Mouse (Mus musculus) layer of hippocampus, adult 8-10 months (tissue): Measurements from ENCODE around the gene Olfr91. TPM values are rescaled to one million over a fixed set of nuclear protein-coding genes. Genes with fewer than 3 reads are reported as not detected.
"Not testable (repeated sequence)": the region's sequence is repeated elsewhere in the genome, so short reads cannot be mapped to it uniquely, and the experiment has no call there.

Experiments used
- DNase-seq, 2 experiments: peaks; one replicate each; pipeline ENCODE4 v3.0.0; 2022; ENCODE audit warnings: low spot score in 2 of 2
- total RNA-seq, 4 experiments: library from RNA; stranded (reverse); gene quantifications; 2 replicates each; pipeline ENCODE4 v1.2.4; 2022

Gene Olfr91
- total RNA-seq = not detected

DNA sequence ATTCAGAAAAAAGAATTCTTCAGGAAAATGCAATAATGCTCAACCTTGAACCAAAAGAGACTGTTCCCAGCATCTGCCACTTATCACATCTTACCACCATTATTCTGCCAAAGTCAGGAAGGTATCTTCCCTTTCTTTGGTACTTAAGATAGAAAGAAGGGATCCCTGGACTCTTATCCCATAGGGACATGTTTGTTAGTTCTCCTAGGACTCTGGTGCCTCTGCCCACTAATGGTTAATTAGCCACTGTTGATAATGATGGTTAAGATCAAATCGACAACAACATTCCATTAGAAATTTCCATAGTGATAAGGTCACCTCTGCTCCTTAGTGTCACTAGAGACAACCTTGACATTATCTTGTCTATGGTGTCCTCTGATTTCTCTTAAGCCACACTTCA lies at the start of gene Olfr91:
Olfr91 (minus strand) TSS at position 101 of the 400 bp plus-strand sequence.
- no peak for DNase-seq

DNA sequence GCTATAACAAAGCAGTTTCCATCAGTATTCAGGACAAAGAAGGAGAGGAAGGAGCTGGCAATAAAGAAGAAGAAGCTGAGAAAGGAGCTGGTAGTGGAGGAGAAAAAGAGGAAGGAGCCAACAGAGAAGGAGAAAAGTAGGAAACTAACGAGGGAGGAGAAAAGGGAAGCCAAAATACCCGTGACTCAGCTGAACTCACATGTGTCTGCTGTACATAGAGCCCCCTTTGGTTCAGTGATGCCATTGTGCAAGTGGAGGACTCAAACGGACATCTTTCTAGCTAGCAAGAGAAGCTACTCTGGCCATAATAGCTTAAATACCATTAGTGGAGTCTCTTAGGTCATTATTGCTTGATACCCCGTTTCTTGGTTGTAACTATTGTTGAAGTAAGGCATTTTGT lies 33.3 kb upstream of the Olfr91 start:
- DNase-seq = not testable (repeated sequence)

DNA sequence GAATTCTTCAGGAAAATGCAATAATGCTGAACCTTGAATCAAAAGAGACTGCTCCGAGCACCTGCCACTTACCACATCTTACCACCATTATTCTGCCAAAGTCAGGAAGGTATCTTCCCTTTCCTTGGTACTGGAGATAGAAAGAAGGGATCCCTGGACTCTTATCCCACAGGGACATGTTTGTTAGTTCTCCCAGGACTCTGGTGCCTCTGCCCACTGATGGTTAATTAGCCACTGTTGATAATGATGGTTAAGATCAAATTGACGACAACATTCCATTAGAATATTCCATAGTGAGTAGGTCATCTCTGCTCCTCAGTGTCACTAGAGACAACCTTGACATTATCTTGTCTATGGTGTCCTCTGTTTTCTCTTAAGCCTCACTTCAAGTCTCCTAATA lies 21.9 kb upstream of the Olfr91 start, which contains the start of gene Olfr92:
Olfr92 (minus strand) TSS at position 101 of the 400 bp plus-strand sequence.
- no peak for DNase-seq

DNA sequence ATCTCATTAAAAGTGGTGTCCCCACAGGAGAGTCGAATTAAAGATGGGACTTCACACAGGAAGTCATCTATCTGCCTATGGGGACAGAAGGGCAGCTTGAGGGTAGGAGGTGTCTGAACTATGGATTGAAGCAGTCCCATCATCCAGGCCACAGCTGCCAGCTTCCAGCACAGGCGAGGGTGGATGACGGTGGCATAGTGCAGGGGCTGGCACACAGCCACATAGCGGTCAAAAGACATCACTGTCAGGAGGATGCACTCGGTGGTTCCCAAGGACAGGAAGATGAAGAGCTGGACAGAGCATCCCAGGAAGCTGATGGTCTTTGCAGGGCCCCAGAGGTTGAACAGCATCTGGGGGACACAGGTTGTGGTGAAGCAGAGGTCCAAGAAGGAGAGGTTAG lies 4.8 kb downstream of the Olfr91 start:
- no peak for DNase-seq

DNA sequence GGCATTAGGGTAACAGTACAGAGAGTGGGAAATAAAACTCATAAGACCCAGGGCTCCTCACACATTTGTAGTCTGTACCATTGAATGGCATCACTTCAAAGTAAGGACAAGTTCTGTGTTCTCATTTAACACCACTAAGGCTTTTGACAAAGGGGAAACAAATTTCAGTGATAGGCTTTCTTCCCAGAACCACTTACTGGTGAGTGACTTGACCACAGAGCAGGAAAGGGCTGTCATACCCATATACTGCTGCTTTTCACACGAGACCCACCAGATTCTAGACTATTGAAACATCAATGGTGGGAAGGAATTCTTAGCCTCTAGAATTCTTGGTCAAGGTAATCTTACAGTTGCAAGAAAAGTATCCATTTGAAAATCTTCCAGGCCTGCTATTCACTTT lies 5.9 kb downstream of the Olfr91 start:
- DNase-seq = no peak

DNA sequence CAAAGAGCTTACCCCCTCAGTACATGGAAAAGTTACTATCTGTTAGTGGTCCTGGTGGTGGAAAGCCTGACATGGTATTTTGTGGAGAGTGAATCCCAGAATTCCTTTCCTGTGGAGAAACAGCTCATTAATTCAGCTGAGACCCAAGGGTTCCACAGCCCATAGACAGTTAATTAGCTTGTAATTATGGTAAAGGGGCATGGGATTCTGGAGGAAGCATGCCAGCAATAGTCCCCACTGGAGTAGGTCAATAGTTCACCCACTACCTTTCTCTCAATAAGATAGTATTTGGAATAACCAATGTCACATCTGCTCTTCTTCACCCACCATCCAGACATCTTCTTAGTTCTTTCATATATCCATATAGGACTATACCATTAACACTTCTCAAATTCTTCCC lies 9.7 kb downstream of the Olfr91 start, which contains the start of gene Olfr90:
Olfr90 (minus strand) TSS at position 101 of the 400 bp plus-strand sequence.
- DNase-seq = no peak

DNA sequence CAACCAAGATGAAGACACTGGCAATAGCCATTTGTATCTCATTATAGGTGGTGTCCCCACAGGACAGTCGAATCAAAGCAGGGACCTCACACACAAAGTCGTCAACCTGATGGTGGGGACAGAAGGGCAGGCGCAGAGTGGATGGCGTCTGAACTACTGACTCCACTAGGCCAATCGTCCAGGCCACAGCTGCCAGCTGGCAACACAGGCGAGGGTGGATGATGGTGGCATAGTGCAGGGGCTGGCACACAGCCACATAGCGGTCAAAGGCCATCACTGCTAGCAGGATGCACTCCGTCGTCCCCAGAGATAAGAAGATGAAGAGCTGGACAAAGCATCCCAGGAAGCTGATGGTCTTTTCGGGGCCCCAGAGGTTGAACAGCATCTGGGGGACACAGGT lies 12.5 kb downstream of the Olfr91 start:
- peak in 1 of 2 experiments; percentile 5 for DNase-seq

DNA sequence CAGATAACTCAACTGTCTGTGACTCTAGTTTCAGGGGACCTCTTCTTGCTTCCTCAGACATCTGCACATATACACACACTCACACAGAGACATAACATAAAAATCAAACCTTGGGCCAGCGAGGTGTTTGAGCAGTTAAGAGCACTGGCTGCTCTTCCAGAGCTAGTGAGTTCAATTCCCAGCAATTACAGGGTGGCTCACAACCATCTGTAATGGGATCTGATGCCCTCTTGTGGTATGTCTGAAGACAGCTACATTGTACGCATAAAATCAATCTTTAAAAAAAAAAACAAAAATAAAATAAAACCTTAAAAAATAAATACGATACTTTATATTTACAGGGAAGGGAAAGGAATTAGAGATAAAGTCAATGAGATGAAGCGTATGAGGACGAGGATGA lies 13.4 kb downstream of the Olfr91 start:
- DNase-seq = no peak

DNA sequence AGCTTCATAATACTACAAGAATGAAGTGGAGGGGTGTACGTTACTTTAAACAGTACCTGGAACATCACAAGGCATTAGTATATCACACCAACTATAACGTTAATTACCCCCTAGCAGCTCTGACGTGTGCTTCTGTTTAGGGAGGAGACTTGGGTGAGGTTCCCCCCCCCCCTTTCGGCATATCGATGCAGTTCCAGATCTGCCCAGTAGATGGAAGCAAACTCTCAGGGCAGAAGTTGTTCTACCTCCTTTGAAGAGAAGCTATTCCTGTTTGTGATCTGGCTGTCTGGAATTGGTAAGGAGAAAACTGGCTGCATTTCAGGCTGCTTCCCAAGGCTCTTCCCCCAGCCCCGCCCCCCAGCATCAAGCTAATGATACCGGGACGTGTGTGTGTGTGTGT lies 14.8 kb downstream of the Olfr91 start:
- peak in 1 of 2 experiments; percentile 12 for DNase-seq

DNA sequence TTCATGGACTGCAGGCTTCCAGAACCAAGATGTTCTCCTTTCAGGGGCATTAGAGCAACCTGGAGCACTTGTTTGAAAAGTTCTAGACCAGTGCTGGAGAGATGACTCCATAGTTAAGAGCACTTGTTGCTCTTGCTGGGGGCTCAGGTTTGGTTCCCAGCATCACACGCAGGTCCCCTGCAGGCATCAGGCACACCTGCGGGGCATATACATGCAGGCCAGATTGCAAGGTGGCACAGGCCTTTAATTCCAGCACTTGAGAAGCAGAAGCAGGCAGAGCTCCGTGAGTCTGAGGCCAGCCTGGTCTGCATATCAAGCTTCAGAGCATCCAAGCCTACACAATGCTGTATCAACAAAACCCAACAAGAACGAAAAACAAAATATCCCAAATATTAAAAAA lies 16.4 kb downstream of the Olfr91 start:
- peak in 1 of 2 experiments; percentile 5 for DNase-seq

DNA sequence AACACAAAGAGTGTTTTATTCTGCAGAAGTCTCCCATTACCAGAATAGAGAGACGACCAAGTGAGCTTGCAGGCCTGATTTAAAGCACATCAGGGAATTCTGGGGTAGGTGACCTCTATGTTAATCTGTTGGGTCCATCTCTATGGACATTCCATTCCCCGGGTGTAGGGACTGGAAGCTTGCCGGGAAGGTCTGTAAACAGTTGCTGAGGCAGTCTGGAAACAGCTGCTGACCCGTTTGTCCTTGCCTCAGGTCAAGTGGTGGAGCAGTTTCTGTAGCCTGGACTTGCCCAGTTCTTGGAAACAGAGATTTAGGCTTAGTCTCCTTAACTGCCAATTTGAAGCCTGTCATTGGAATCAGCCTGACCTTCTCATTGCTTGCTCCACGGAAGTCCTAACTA lies 18.0 kb downstream of the Olfr91 start:
- peak in 1 of 2 experiments; percentile 8 for DNase-seq

DNA sequence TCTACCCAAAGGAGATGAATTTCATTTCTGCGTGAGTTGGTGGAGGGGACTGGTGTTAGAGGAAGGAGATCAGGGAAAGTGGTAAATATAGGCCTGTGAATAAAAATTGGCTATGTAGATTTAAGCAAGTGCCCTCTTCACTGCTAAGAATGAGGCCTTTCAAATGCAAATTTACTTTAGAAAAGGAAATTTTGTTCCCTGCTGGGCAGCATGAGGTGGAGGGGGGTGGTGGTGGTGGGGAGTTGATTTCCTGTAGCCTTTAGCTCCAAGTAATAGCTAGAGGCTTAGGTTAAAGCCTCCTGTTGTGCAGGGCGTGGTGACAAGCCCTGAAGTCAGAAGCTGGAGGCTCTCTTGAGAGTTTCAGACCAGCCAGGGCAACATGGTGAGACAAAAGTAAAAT lies 19.1 kb downstream of the Olfr91 start:
- peak in 1 of 2 experiments; percentile 7 for DNase-seq

DNA sequence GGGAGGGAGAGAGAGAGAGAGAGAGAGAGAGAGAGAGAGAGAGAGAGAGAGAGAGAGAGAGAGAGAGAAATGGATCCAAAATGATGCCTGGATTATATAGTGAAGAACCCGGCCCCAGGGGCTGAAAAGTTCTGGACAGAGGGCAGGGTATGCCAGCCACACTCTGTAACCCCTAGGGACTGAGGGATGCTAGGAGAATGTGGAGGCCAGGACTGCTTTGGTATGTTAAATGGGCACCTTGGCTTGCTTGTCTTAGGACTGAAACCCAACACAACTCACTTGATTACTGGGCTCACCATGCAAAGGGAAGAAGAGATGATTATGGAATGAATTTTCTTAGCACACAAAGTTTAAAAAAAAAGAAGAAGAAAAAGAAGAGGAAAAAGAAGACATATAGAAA lies 19.9 kb downstream of the Olfr91 start:
- DNase-seq = no peak

DNA sequence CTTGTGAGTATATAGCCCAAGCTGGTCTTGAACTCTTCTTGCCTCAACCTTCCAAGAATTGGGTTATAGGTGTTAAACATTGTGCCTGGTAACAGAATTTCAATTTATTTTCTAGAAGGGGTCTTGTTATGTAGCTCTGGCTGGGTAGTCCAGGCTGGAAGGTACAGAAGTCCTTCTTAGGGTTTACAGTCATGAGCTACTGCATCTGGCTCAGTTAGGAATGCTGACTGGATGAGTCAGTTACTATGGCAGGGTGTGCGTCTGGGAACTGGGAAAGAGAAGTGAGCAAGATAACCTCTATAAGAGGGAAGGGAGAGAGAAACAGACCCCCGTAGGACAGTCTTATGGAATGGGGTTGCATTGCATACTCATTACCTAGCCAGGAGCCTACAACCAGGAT lies 22.3 kb downstream of the Olfr91 start:
- no peak for DNase-seq

DNA sequence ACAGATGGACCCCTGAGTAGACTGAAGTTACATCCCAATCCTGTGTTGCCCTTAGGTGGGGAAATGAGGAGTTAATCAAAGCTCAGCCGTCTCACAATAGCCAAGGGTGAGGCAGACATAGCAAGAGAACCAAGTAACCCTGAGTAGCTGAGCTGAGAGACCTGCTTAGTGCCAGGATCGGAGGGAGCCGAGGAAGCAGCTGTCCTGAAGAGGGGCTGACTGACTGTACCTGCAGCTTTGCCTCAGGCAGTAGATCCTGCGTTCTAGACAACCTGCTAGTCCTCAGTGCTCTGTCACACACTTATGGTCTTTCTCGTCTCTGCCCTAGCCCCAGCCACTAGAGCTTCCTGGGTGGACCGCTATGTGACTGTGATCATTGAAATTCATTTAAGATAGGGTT lies 22.9 kb downstream of the Olfr91 start:
- peak in 1 of 2 experiments; percentile 4 for DNase-seq

DNA sequence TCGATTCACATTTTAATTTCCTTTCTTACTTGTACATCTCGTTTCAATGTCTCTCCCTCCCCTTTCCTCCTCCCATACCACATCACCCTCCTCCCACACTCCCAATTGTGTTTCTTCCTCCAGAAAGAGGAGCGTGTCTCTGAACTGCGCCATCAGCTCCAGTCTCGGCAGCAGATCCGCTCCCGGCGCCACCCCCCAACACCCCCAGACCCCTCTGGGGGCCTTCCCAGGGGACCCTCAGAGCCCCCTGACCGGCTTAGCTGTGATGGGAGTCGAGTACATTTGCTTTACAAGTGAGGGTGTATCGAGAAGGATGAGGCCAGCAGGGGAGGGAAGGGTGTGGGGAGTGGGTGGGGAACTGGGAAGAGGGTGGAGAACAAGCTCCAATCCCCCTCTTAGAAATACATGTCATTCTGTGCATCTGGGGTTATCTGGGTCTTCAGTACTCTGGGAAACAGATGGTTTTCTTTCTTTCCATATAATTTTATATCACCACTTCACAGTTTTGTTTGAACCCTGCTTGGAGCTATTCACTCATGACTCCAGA lies 25.3 kb downstream of the Olfr91 start:
- DNase-seq = peak in 1 of 2 experiments; percentile 17

DNA sequence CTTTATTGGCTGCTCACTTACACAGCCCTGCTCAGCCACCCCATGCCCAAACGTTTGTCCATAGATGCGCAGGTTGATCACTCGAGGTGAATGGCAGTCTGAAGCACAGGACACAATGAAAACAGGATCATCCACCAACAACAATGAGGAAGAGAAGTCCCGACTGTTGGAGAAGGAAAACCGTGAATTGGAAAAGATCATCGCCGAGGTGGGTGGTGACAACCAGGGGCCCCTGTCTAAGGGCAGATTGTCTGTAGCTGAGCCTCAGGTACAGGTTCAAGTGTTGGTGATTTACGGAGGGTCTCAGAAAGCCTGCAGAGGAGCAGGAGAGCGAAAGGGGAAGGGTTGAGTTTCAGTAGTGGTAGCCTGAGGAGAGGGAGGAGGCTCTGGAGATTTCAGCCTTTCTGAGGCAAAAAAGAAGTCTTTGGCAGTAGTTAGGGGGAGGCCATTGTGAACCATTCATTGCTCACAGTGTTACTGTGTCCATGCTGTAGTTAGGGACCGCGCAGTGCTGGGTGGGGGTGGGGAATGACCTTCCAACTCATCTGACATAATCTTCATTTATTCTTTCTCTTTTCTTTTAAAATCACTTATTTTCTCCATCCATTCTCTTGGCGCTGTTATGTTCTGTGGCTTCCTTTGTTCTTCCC lies 25.9 kb downstream of the Olfr91 start:
- peak in 1 of 2 experiments; percentile 4 for DNase-seq

DNA sequence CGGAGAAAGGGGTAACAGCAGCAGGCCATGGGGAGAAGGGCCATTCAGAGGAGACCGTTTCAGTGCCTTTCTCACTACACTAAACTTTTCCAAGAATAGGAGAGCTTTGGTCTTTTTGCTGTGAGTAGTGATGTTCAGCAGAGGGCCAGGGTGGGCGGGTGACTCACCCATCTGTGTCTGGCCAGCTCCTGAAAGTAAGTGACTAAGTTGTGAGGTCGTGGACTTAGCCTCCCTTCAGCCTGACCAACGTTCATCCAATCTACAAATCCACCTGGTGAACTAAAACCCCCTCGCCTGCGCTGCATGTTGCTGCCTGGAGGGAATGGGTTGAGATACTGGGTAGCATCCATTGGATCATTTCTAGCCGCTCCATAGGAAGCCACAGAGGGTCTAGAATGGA lies 28.0 kb downstream of the Olfr91 start:
- DNase-seq = no peak

DNA sequence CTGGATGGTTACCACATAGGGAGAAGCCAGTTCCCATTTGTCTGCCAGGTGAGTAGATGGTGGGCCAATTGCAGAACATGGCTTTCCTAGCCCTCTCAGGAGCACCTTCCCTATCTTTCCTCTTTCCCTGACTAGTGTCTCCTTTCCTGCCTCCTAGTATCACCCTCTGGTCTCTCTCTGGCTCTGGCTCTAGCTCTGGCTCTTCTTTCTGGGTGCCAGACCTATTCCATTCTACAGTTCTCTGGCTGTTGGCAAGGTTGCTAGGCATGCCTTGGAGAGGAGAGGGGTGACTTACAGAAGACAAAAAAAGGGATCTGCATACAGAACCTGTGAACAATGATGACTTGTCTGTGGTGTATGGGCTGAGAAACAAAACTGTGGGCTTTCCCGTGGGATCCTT lies 30.2 kb downstream of the Olfr91 start:
- no peak for DNase-seq

DNA sequence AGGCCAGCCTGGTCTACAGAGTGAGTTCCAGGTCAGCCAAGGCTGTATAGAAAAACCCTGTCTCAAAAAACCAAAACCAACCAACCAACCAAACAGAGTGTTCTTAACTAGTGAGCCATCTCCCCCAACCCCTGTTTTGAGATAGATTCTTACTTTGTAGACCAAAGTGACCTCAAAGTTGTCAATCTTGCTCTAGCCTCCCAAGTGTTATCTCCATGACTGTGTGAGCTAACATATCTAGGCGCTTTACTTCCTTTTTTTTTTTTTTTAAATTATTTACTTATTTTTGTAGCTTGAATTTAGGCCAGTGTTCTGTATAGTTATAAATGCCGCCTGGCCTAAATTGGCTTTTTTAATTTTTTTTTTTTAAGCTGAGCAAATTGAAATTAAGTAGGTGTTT lies 32.1 kb downstream of the Olfr91 start:
- DNase-seq = no peak

DNA sequence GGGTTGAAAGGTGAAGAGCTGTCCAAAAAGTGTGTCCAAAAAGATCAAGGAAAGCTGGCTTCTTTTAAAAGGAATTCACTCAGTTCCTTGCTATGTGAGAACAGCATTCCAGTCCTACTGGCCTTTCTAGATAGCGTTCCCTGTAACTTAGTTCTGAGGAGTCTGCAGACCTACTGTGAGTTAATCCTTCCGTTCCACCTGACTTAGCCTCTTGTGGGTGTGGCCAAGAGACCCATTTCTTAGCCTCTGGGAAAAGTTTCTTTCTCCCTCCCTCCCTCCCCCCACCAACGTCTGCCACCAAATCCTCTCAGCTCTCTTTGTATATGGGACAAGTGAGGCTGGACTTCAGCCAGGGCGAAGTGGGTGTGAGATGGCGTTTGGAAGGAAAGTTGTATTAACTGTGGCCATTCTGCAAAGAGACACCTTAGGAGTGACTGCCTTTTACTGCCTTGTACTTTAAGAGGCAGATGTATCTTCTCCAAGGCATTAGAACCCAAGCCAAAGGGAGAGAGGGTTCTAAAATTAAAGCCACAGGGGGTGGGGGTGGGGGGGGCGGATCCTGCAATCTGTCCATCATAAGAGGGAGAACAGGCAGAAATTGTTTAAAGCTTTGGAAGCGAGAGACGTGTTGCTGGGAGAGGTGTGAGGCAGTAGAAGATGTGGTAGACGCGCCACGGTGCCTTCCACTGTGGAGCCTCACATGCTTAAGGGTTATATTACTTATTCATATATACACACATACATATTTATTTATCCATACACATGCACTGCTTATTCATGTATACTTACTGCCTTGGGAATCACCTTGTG lies 34.2 kb downstream of the Olfr91 start:
- DNase-seq = no peak

DNA sequence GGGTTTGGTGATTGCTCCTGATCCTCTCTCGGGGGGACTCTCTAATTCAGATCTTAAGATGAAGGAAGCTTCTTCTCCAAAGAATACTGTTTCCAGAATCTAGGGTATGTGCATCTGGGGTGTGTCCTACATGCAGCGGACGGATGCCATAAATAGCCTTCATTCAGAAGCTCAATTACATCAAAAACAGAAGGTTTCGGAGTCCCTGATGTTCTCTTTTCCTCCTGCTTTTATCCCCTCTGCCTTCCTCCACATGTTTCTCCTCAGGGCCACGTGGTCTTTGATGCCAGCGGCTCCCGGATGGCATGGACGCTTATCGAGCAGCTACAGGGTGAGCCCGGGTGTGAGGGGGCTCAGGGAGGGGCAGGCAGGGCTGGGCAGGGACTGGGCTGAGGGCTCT lies 35.0 kb downstream of the Olfr91 start:
- DNase-seq = no peak
